Mouse (Mus musculus) MEL (cell line): ENCODE results near the gene Atp10b. TPM values are rescaled to one million over a fixed set of nuclear protein-coding genes. Genes with fewer than 3 reads are reported as not detected.

Experiments used
- DNase-seq: peaks from one replicate; pipeline ENCODE4 v3.0.0; 2011; ENCODE audit warnings: low read depth, low spot score
- H3K27ac ChIP-seq: 2 replicates; pipeline ENCODE4 v1.5.1; 2012; ENCODE audit warnings: low read depth, mild to moderate bottlenecking, control low read depth, low read length, moderate library complexity; ENCODE audit not compliant: control insufficient read depth
- H3K27me3 ChIP-seq, 2 experiments: fragments of 150-350 bp in 1 of 2; sonication (generic) in 1 of 2; 2 replicates each; pipeline ENCODE4 v1.6.1; 2012; ENCODE audit warnings: low read length in 2 of 2, mild to moderate bottlenecking in 2 of 2, improper control_type of control experiment in 1 of 2, moderate library complexity in 1 of 2; ENCODE audit not compliant: insufficient read depth in 2 of 2, control insufficient read depth in 1 of 2
- H3K36me3 ChIP-seq, 2 experiments: 2 replicates each; pipeline ENCODE4 v1.6.1; 2012 to 2014; ENCODE audit warnings: low read length in 2 of 2, improper control_type of control experiment in 1 of 2, inconsistent platforms in 1 of 2, mild to moderate bottlenecking in 1 of 2; ENCODE audit not compliant: insufficient read depth in 2 of 2, control insufficient read depth in 1 of 2
- H3K4me1 ChIP-seq, 2 experiments: fragments of 150-350 bp in 1 of 2; sonication (generic) in 1 of 2; 2 replicates each; pipeline ENCODE4 v1.6.1; 2012; ENCODE audit warnings: low read length in 2 of 2, improper control_type of control experiment in 1 of 2, mild to moderate bottlenecking in 1 of 2; ENCODE audit not compliant: insufficient read depth in 2 of 2, control insufficient read depth in 1 of 2
- H3K4me3 ChIP-seq, 2 experiments: fragments of 150-350 bp in 1 of 2; sonication (generic) in 1 of 2; 2 replicates each; pipeline ENCODE4 v1.5.1; 2012; ENCODE audit warnings: low read depth in 2 of 2, low read length in 2 of 2, mild to moderate bottlenecking in 2 of 2, moderate library complexity in 2 of 2, control low read depth in 1 of 2, improper control_type of control experiment in 1 of 2; ENCODE audit not compliant: control insufficient read depth in 1 of 2, insufficient read depth in 1 of 2
- H3K79me2 ChIP-seq: 2 replicates; pipeline ENCODE4 v1.6.1; 2012; ENCODE audit warnings: mild to moderate bottlenecking, low read length, moderate library complexity; ENCODE audit not compliant: control insufficient read depth, poor library complexity, insufficient read depth
- H3K9ac ChIP-seq: 2 replicates; pipeline ENCODE4 v1.6.1; 2012; ENCODE audit warnings: low read depth, mild to moderate bottlenecking, control low read depth, low read length, moderate library complexity; ENCODE audit not compliant: control insufficient read depth, poor library complexity, severe bottlenecking
- H3K9me3 ChIP-seq: fragments of 150-350 bp; sonication (generic); replicated peaks from 2 replicates; pipeline ENCODE4 v1.6.1; 2012; ENCODE audit warnings: mild to moderate bottlenecking, low read length, improper control_type of control experiment, moderate library complexity; ENCODE audit not compliant: insufficient read depth
- BHLHE40 ChIP-seq: IDR thresholded peaks from 2 replicates; pipeline ENCODE4 v1.6.1; 2012; ENCODE audit warnings: low read depth, mild to moderate bottlenecking, inconsistent platforms, low read length, improper control_type of control experiment, borderline replicate concordance
- CHD1 ChIP-seq: IDR thresholded peaks from 2 replicates; pipeline ENCODE4 v1.6.1; 2012; ENCODE audit warnings: low read depth, mild to moderate bottlenecking, inconsistent platforms, low read length, improper control_type of control experiment
- E2F4 ChIP-seq: IDR thresholded peaks from 2 replicates; pipeline ENCODE4 v1.6.1; 2011; ENCODE audit warnings: low read depth, low read length, improper control_type of control experiment, borderline replicate concordance
- ELF1 ChIP-seq: IDR thresholded peaks from 2 replicates; pipeline ENCODE4 v1.6.1; 2014; ENCODE audit warnings: low read depth, mild to moderate bottlenecking, inconsistent platforms, low read length, improper control_type of control experiment, moderate library complexity
- EP300 ChIP-seq, 2 experiments: IDR thresholded peaks; 2 replicates each; pipeline ENCODE4 v1.6.1; 2011; ENCODE audit warnings: improper control_type of control experiment in 2 of 2, low read length in 2 of 2, low read depth in 1 of 2, mild to moderate bottlenecking in 1 of 2
- GABPA ChIP-seq: IDR thresholded peaks from 2 replicates; pipeline ENCODE4 v1.6.1; 2012; ENCODE audit warnings: low read depth, mild to moderate bottlenecking, inconsistent platforms, low read length, improper control_type of control experiment, moderate library complexity
- GATA1 ChIP-seq: IDR thresholded peaks from 2 replicates; pipeline ENCODE4 v1.6.1; 2011; ENCODE audit warnings: low read depth, low read length, improper control_type of control experiment
- MAFK ChIP-seq: IDR thresholded peaks from 2 replicates; pipeline ENCODE4 v1.6.1; 2011; ENCODE audit warnings: low read depth, mild to moderate bottlenecking, low read length, improper control_type of control experiment, borderline replicate concordance
- MAX ChIP-seq: IDR thresholded peaks from 2 replicates; pipeline ENCODE4 v1.6.1; 2011; ENCODE audit warnings: low read length, improper control_type of control experiment
- MAZ ChIP-seq: IDR thresholded peaks from 2 replicates; pipeline ENCODE4 v1.6.1; 2012; ENCODE audit warnings: low read depth, mild to moderate bottlenecking, inconsistent platforms, low read length, improper control_type of control experiment
- MEF2A ChIP-seq: IDR thresholded peaks from 2 replicates; pipeline ENCODE4 v1.6.1; 2014; ENCODE audit warnings: low read depth, mild to moderate bottlenecking, inconsistent platforms, low read length, improper control_type of control experiment; ENCODE audit not compliant: poor library complexity, insufficient replicate concordance, severe bottlenecking; ENCODE audit errors: extremely low read depth
- MYC ChIP-seq: IDR thresholded peaks from 2 replicates; pipeline ENCODE4 v1.6.1; 2011; ENCODE audit warnings: low read depth, mild to moderate bottlenecking, low read length, improper control_type of control experiment, moderate library complexity
- NELFE ChIP-seq: IDR thresholded peaks from 2 replicates; pipeline ENCODE4 v1.6.1; 2011; ENCODE audit warnings: low read depth, low read length, improper control_type of control experiment
- POLR2A ChIP-seq, 2 experiments: IDR thresholded peaks; 2 replicates each; pipeline ENCODE4 v1.6.1; 2011 to 2012; ENCODE audit warnings: low read length in 2 of 2, mild to moderate bottlenecking in 2 of 2, control low read depth in 1 of 2, improper control_type of control experiment in 1 of 2, low read depth in 1 of 2, moderate library complexity in 1 of 2; ENCODE audit not compliant: control insufficient read depth in 1 of 2, insufficient read depth in 1 of 2, poor library complexity in 1 of 2
- POLR2AphosphoS2 ChIP-seq: IDR thresholded peaks from 2 replicates; pipeline ENCODE4 v1.6.1; 2011; ENCODE audit warnings: low read length, improper control_type of control experiment
- POLR2AphosphoS5 ChIP-seq: IDR thresholded peaks from 2 replicates; pipeline ENCODE4 v1.6.1; 2012; ENCODE audit warnings: low read depth, borderline replicate concordance, mild to moderate bottlenecking, inconsistent platforms, low read length, moderate library complexity, mixed read lengths
- TCF12 ChIP-seq: IDR thresholded peaks from 2 replicates; pipeline ENCODE4 v1.6.1; 2014; ENCODE audit warnings: low read depth, mild to moderate bottlenecking, inconsistent platforms, low read length, improper control_type of control experiment, moderate library complexity
- USF1 ChIP-seq: IDR thresholded peaks from 2 replicates; pipeline ENCODE4 v1.6.1; 2014; ENCODE audit warnings: low read depth, mild to moderate bottlenecking, inconsistent platforms, low read length, improper control_type of control experiment, moderate library complexity
- ZC3H11A ChIP-seq: IDR thresholded peaks from 2 replicates; pipeline ENCODE4 v1.6.1; 2012; ENCODE audit warnings: low read depth, mild to moderate bottlenecking, inconsistent platforms, low read length, improper control_type of control experiment
- ZMIZ1 ChIP-seq: IDR thresholded peaks from 2 replicates; pipeline ENCODE4 v1.6.1; 2012; ENCODE audit warnings: low read depth, mild to moderate bottlenecking, inconsistent platforms, low read length, improper control_type of control experiment, moderate library complexity
- ZNF384 ChIP-seq: IDR thresholded peaks from 2 replicates; pipeline ENCODE4 v1.6.1; 2012; ENCODE audit warnings: low read depth, mild to moderate bottlenecking, inconsistent platforms, low read length, improper control_type of control experiment
- polyA plus RNA-seq, 2 experiments: library from polyadenylated mRNA; stranded (reverse) in 1 of 2; unstranded in 1 of 2; fragments of >175 nt in 1 of 2; fragments of >200 nt in 1 of 2; gene quantifications; 2 replicates each; pipeline versions ENCODE4 v1.2.1 to v1.2.4; 2012; ENCODE audit warnings: low replicate concordance in 2 of 2, low read depth in 1 of 2; ENCODE audit not compliant: insufficient read length in 2 of 2, insufficient read depth in 1 of 2, missing spikeins in 1 of 2
- total RNA-seq: library from RNA; depleted of rRNA; stranded (reverse); fragments of 300-350 nt; gene quantifications from 2 replicates; pipeline ENCODE4 v1.2.3, GENCODE M21; 2012

Atp10b gene
- total and polyA plus RNA-seq, 3 experiments, result not detected

DNA sequence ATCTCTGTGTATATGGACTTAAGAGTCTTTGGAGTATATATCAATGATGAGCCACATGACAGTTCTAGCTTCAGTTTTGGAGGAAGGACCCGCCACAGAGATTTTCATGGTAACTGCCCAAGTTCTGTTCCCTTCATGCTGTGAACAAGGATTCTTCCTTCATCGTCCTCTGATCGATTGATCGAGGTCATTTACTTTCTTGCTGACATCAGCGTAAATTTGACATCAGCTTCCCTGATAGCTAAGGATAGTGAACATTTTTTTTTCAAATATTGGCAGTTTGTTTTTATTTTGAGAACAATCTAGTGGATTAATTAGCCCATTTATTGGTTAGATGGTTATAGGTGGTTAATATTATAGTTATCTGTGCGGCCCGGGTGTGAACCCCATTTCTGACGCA lies 90.1 kb downstream of the Atp10b start:
- H3K27me3 ChIP-seq, result no peaks in the 10 kb centered on the region
- no peaks in the 10 kb centered on the region for H3K79me2 ChIP-seq
- H3K9ac ChIP-seq, result no peak overlapping the region
- H3K27ac ChIP-seq, result no peak overlapping the region
- no peaks in the 10 kb centered on the region for H3K36me3 ChIP-seq
- no peak overlapping the region for H3K4me3 ChIP-seq
- TF ChIP-seq CHD1 (no peak), GABPA (no peak), MAFK (peak; percentile 64; the same call in 1 of the 2 replicates)
- no peaks in the 10 kb centered on the region for H3K4me1 ChIP-seq
- DNase-seq, result no peak
- H3K9me3 ChIP-seq, result no peaks in the 10 kb centered on the region

DNA sequence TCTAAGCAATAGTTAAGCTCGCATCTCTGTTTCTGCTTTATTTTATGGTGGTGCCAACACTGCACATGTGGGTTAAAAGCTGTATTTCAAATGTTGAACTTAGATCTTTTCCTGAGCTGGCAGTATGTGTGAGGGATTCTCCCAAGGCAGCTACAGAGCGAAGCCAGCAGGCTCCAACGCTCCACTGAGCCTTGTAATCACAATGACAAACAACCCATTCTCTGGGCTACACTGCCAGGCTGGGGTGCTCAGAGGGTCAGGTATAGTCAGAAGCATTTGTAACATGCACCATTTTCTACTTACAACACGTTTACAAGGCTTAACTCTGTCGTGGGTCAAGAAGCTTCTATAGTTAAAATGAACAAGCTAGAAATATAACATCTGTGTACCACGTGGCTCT lies 103.4 kb downstream of the Atp10b start:
- Histone ChIP-seq H3K4me1 (no peaks in the 10 kb centered on the region), H3K27ac (no peak overlapping the region), H3K9me3 (no peaks in the 10 kb centered on the region), H3K9ac (no peak overlapping the region), H3K79me2 (no peaks in the 10 kb centered on the region), H3K27me3 (no peaks in the 10 kb centered on the region), H3K4me3 (no peak overlapping the region), H3K36me3 (no peaks in the 10 kb centered on the region)
- no peak for TF ChIP-seq ZNF384
- TF ChIP-seq NELFE, result no peak
- no peak for TF ChIP-seq E2F4
- no peak for TF ChIP-seq MEF2A
- no peak for TF ChIP-seq MAZ
- TF ChIP-seq GATA1, result no peak
- no peak for TF ChIP-seq TCF12
- TF ChIP-seq POLR2AphosphoS2, result no peak
- no peak for TF ChIP-seq EP300 (IDR thresholded peaks at IDR 0.05; ENCODE audit: low read depth in 1 of 2, low read length in 2 of 2)
- TF ChIP-seq MYC, result no peak
- TF ChIP-seq ZMIZ1, result no peak
- TF ChIP-seq USF1, result no peak
- TF ChIP-seq POLR2A (IDR thresholded peaks at IDR 0.05; ENCODE audit: control insufficient read depth in 1 of 2, insufficient read depth in 1 of 2, low read depth in 1 of 2, low read length in 2 of 2, poor library complexity in 1 of 2), result no peak
- TF ChIP-seq ZC3H11A, result no peak
- TF ChIP-seq ELF1, result no peak
- no peak for TF ChIP-seq BHLHE40
- TF ChIP-seq POLR2AphosphoS5, result no peak
- no peak for TF ChIP-seq MAX
- DNase-seq, result no peak
